Mouse (Mus musculus) lung, embryonic 15.5 days (tissue): ENCODE measurements around the gene Parva. TPM values are rescaled to one million over a fixed set of nuclear protein-coding genes. Genes with fewer than 3 reads are reported as not detected.
A peak's percentile ranks its signal among the peaks of the same experiment; 100 is the strongest.

ENCODE experiments used
- ATAC-seq: fragments of 200-750 bp; cut with Nextera tagmentation; 2 replicates; pipeline ENCODE4 v1.8.0; 2017; ENCODE audit warnings: moderate number of reproducible peaks, borderline replicate concordance; ENCODE audit not compliant: low FRiP score, low TSS enrichment; ENCODE audit errors: extremely low read depth
- H3K27ac ChIP-seq: fragments of 300-500 bp; sonication (generic); 2 replicates; pipeline ENCODE4 v1.5.1; 2015; ENCODE audit warnings: moderate library complexity, mild to moderate bottlenecking, inconsistent platforms
- H3K27me3 ChIP-seq: fragments of 300-500 bp; sonication (generic); 2 replicates; pipeline ENCODE4 v1.6.1; 2015; ENCODE audit warnings: inconsistent platforms
- H3K36me3 ChIP-seq: fragments of 300-500 bp; sonication (generic); 2 replicates; pipeline ENCODE4 v1.6.1; 2015; ENCODE audit warnings: inconsistent platforms
- H3K4me1 ChIP-seq: fragments of 300-500 bp; sonication (generic); 2 replicates; pipeline ENCODE4 v1.6.1; 2015; ENCODE audit warnings: inconsistent platforms
- H3K4me2 ChIP-seq: fragments of 300-500 bp; sonication (generic); 2 replicates; pipeline ENCODE4 v1.6.1; 2015; ENCODE audit warnings: inconsistent platforms, mild to moderate bottlenecking, moderate library complexity
- H3K4me3 ChIP-seq: fragments of 300-500 bp; sonication (generic); 2 replicates; pipeline ENCODE4 v1.5.1; 2015; ENCODE audit warnings: mild to moderate bottlenecking, inconsistent platforms
- H3K9ac ChIP-seq: fragments of 300-500 bp; sonication (generic); 2 replicates; pipeline ENCODE4 v1.6.1; 2015; ENCODE audit warnings: inconsistent platforms
- H3K9me3 ChIP-seq: fragments of 300-500 bp; sonication (generic); 2 replicates; pipeline ENCODE4 v1.6.1; 2016; ENCODE audit warnings: inconsistent platforms
- WGBS: fragments of 180-500 bp; shearing (Covaris S2); methylation state at CpG from one replicate; pipeline ENCODE4 v1.1.7; 2015; 5-methylcytosine and 5-hydroxymethylcytosine counted together
- polyA plus RNA-seq: library from polyadenylated mRNA; unstranded; fragments of >200 nt; fragmentation: Nextera tagmentation; extraction: Ambion mirVana; gene quantifications from 2 replicates; pipeline ENCODE4 v1.2.1, GENCODE M21; 2015

Parva gene
- polyA plus RNA-seq, 1 experiment from 2014 or later = 109 TPM

DNA sequence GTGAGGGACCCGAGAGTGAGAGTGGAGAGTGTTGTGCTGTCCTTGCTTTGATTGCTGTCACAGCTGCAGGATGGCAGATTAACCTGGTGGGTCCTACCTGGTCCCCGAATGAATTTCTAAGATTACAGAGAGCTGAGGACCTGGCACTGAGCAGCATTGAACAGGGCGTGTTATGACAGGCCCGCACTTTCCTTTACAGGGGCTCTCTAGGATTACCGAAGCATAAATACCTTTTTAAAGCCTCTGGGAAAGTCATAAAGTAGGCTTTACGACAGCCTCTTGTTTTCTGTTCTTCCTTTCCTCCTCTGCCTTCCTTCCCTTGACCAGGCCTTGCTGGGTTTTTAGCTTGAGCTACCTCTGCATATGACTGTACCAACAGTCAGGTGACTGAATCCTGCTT lies 76.1 kb downstream of the Parva start:
- peaks cover 48% of the 10 kb centered on the region for H3K4me1 ChIP-seq
- H3K4me2 ChIP-seq = no peak overlapping the region
- no peaks in the 10 kb centered on the region for H3K9me3 ChIP-seq
- H3K27ac ChIP-seq = peak overlapping the region; percentile 76
- H3K4me3 ChIP-seq = no peak overlapping the region
- no peaks in the 10 kb centered on the region for H3K36me3 ChIP-seq
- 0 out of 2 replicates have a peak overlapping the region, but pooled peaks have one; percentile 14 for H3K9ac ChIP-seq
- WGBS = 68% methylated on average over 6 of the region's 6 CpGs
- no peaks in the 10 kb centered on the region for H3K27me3 ChIP-seq
- ATAC-seq = no peak

DNA sequence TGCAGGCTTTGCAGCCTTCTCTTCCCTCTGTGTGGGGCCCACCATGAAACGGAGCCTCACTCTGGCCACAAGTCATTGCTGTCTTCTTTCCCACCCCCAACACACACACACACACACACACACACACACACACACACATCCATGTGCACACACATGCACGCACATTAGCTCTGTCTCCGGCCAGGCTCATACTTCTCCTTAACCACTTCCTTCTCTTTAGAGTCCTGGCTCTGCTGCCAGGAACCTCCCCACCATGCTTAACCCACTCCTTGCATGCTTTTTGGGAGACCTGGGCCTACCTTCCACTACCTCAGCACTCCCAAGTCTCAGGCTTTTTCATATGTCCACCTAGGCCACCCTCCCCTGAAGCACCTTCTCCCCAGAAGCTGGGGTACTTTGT lies 76.6 kb downstream of the Parva start:
- H3K27ac ChIP-seq = peak overlapping the region; percentile 76; the same call in 1 of the 2 replicates
- no peaks in the 10 kb centered on the region for H3K27me3 ChIP-seq
- no peak overlapping the region for H3K4me2 ChIP-seq
- no peak overlapping the region for H3K9ac ChIP-seq
- 61% methylated on average over 3 of the region's 3 CpGs for WGBS
- H3K4me1 ChIP-seq = peaks cover 48% of the 10 kb centered on the region
- no peak for ATAC-seq
- no peaks in the 10 kb centered on the region for H3K36me3 ChIP-seq
- no peaks in the 10 kb centered on the region for H3K9me3 ChIP-seq
- H3K4me3 ChIP-seq = no peak overlapping the region

DNA sequence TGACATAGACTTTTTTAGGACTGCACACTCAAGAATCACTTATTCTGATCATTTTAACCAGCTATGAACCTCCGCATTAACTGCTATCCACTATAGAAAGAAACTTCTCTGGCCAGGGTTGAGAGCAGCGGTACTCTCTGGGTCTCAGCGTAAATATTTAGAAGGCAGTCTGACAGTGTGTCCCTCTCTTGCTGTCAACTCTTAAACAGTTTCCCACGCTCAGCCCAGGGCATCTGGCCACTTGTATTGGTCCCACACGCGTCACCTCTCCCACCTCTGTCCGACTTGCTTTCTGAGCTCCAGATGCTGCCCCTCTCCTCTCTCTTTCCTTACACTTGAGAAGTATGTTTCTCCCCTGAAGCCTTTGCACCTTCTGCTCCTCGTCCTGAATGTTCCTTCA lies 81.8 kb downstream of the Parva start:
- ATAC-seq = peak; percentile 20; the same call in 1 of the 2 replicates
- 47% methylated on average over 8 of the region's 8 CpGs for WGBS
- H3K36me3 ChIP-seq = no peaks in the 10 kb centered on the region
- no peak overlapping the region for H3K4me3 ChIP-seq
- no peaks in the 10 kb centered on the region for H3K27me3 ChIP-seq
- no peaks in the 10 kb centered on the region for H3K9me3 ChIP-seq
- H3K9ac ChIP-seq = no peak overlapping the region
- H3K4me2 ChIP-seq = no peak overlapping the region
- peaks cover 40% of the 10 kb centered on the region for H3K4me1 ChIP-seq
- H3K27ac ChIP-seq = no peak overlapping the region

DNA sequence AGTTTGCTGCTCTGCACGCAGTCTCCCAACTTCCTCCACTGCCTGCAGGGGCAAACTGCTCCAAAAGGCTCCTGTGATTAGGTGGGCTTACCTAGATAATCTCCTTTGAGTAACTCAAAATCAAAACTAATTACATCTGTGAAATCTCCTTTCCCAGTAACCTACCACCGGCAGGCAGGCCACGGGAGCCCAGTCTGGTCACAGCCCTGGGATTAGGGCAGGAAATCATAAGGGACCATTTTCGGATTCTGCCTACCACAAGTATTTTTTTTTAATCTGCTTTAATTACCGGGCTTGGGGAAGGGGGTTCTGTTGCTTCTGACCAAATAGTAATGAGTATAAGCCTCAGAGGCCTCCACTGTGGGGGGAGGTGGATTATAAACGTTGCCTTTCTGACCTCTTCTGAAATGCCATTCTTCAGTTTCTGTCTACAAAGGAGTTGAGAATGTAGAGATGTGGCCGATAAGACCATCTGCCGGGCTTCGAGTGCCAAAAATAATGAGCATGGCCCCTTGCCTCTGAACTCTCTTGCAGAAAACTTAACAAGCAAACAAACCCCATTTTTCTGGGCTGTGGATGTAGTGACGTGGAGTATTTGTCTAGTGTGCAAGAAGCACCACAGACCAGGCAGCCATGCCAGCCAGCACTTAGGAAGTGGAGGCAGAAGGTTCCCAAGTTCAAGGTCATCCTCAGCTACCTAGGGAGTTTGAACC lies 83.2 kb downstream of the Parva start:
- H3K9ac ChIP-seq = no peak overlapping the region
- H3K27ac ChIP-seq = no peak overlapping the region
- ATAC-seq = no peak
- H3K4me1 ChIP-seq = peaks cover 40% of the 10 kb centered on the region
- H3K4me2 ChIP-seq = no peak overlapping the region
- H3K9me3 ChIP-seq = no peaks in the 10 kb centered on the region
- H3K27me3 ChIP-seq = no peaks in the 10 kb centered on the region
- WGBS = 29% methylated on average over 10 of the region's 10 CpGs
- no peak overlapping the region for H3K4me3 ChIP-seq
- no peaks in the 10 kb centered on the region for H3K36me3 ChIP-seq

DNA sequence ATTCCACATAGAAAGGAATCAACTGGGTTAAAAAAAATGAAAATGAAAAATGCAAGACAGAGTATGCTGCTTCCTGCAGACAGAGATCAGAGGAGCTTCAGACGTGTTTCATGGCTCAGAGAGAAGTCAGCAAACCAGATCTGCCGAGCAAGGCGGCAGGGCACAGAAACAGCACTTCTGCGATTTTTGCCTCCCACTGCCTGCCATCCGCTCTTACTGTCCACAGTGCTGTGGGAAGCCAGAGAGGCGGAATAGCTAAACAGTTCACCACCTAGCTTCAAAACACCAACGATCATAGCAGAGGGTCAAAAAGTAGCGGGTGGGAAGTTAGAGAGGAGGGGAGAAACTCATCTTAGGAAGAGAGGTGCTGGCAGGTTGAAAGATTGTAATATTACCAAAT lies 84.0 kb downstream of the Parva start:
- Histone ChIP-seq H3K27ac (no peak overlapping the region), H3K9ac (no peak overlapping the region), H3K36me3 (no peaks in the 10 kb centered on the region), H3K4me1 (peaks cover 40% of the 10 kb centered on the region), H3K9me3 (no peaks in the 10 kb centered on the region), H3K4me2 (no peak overlapping the region), H3K4me3 (no peak overlapping the region), H3K27me3 (no peaks in the 10 kb centered on the region)
- ATAC-seq = no peak
- 46% methylated on average over 8 of the region's 8 CpGs for WGBS

DNA sequence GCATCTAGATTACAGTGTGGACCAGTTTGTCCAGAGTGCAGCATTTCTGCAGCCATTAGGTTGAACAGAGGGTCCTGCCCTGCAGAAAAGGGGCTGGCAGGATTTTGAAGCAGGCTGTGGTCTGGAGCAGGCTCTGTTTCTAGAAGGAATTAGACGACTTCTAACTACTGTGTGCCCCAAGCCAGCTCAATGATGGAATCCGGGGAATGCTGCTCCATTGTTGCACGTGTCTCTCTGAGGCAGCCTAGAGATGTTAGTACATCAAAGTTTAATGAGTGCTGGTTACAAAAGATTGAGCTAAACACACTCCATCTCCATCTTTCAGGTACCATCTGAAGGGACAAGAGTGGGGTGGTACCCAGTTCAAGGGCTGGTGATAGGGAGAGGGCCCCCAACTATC lies 85.0 kb downstream of the Parva start:
- no peaks in the 10 kb centered on the region for H3K36me3 ChIP-seq
- no peak overlapping the region for H3K27ac ChIP-seq
- no peak for ATAC-seq
- no peak overlapping the region for H3K9ac ChIP-seq
- H3K9me3 ChIP-seq = no peaks in the 10 kb centered on the region
- peaks cover 40% of the 10 kb centered on the region for H3K4me1 ChIP-seq
- no peaks in the 10 kb centered on the region for H3K27me3 ChIP-seq
- WGBS = 37% methylated on average over 3 of the region's 3 CpGs
- H3K4me2 ChIP-seq = no peak overlapping the region
- H3K4me3 ChIP-seq = no peak overlapping the region

DNA sequence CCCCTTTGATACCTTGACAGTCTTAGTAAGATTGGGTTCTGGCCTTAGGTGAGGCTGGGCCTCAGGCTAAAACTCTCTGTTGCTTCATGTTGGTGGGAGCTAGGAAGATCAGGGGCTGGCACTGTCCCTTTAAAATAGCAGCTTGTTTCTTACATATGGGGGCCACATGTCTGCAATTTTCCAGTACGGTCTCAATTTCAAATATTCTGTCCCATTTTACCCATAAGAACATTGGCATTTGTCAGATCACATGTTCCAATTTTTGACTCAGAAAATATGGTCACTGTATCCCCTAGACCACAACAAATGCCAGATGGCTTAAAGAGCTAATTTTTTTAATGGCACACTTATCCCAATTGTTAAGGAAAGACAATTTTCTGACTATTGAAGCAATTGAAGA lies 85.6 kb downstream of the Parva start:
- peaks cover 40% of the 10 kb centered on the region for H3K4me1 ChIP-seq
- WGBS = 86% methylated on average over 1 of the region's 1 CpGs
- no peaks in the 10 kb centered on the region for H3K36me3 ChIP-seq
- H3K9ac ChIP-seq = no peak overlapping the region
- no peaks in the 10 kb centered on the region for H3K9me3 ChIP-seq
- ATAC-seq = no peak
- H3K27ac ChIP-seq = no peak overlapping the region
- no peak overlapping the region for H3K4me3 ChIP-seq
- H3K4me2 ChIP-seq = no peak overlapping the region
- H3K27me3 ChIP-seq = no peaks in the 10 kb centered on the region

DNA sequence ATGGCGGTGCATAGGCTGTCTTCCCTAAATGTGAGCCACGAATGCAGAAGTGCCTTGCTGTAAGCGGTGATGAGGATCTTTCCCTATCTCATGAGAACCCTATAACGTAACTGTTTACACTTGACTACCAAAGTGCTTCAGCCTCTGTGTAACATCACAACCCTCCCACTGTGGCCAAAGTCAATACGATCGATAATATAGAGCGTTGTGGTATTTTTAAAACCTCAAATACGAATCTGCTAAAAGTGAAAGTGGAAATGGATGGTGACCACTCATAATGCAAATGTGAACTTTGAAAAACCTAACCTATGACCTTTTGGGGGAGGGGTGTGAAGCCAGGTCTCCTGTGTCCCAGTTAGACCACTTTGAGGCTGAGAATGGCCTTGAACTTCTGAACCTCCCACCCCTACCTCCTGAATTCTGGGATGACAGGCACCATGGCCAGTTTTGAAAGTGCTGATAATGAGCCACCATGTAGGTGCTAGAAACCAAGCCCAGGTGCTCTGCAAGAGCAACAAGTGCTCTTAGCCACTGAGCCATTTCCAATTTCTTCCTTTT lies 87.4 kb downstream of the Parva start:
- Histone ChIP-seq H3K36me3 (no peaks in the 10 kb centered on the region), H3K27ac (no peak overlapping the region), H3K4me2 (no peak overlapping the region), H3K27me3 (no peaks in the 10 kb centered on the region), H3K9me3 (no peaks in the 10 kb centered on the region), H3K9ac (no peak overlapping the region), H3K4me3 (no peak overlapping the region), H3K4me1 (peaks cover 28% of the 10 kb centered on the region)
- ATAC-seq = no peak
- WGBS = 86% methylated on average over 8 of the region's 8 CpGs

DNA sequence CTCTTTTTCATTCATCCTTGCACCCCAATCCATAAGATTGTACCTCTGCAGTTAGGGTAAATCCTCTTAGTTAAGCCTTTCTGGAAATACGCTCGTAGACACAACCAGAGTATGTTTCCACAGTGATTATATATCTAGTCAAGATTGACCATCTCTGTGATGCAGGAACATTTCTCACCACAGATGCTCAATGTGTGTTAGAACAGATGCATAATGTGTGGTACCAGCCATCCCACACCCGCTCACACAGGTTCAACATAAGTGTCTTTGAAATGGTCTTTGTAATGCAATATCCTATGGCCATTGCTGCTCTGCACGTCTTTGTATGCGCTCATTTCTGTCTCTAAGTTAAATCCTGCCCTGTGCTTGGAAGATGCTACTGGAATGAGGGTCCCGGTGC lies 98.2 kb downstream of the Parva start:
- no peak overlapping the region for H3K4me2 ChIP-seq
- H3K9ac ChIP-seq = no peak overlapping the region
- no peak for ATAC-seq
- H3K36me3 ChIP-seq = no peaks in the 10 kb centered on the region
- H3K4me1 ChIP-seq = peaks cover 20% of the 10 kb centered on the region
- H3K27me3 ChIP-seq = no peaks in the 10 kb centered on the region
- no peaks in the 10 kb centered on the region for H3K9me3 ChIP-seq
- WGBS = 97% methylated on average over 6 of the region's 6 CpGs
- no peak overlapping the region for H3K27ac ChIP-seq
- H3K4me3 ChIP-seq = no peak overlapping the region

DNA sequence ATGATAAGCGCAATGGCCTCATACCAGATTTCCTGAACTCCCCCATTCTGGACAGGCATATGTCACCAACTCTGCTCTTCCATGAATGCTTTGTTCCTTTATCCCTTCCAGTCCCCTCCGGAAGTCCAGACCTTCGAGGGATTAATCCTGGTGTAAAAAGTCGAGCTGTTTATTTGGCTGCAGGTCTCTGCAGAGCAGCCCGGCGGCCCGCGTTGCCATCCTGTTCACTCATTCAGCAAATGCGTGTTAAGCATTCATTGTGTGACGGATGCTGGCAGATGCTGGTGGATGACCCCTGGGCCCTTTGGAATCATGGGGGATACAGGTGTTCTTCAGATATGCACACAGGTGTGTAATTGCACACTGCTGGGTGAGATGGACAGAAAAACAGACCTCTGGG lies 98.9 kb downstream of the Parva start:
- Histone ChIP-seq H3K27me3 (no peaks in the 10 kb centered on the region), H3K9me3 (no peaks in the 10 kb centered on the region), H3K4me1 (peaks cover 20% of the 10 kb centered on the region), H3K27ac (no peak overlapping the region), H3K4me2 (no peak overlapping the region), H3K9ac (no peak overlapping the region), H3K36me3 (no peaks in the 10 kb centered on the region), H3K4me3 (no peak overlapping the region)
- WGBS = 81% methylated on average over 10 of the region's 10 CpGs
- no peak for ATAC-seq

DNA sequence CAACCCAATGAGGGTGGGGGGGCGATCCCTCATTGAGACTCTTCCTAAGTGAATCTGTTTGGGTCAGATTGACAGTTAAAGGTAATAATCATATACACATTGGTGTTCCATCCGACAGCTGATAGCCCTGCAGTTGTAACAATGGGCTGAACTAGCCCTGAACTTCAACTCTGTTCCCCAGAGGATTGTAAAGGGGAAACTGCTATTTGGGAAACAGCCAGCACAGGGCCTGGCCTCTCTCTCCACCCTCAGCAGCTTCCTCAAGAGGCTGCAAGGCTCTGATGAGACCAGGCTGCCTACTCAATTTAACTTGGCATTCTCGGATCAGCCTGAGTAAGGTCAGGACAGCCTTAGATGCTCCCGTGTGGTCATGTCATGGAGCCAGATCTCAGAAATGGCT lies 99.9 kb downstream of the Parva start:
- Histone ChIP-seq H3K4me3 (no peak overlapping the region), H3K4me1 (peaks cover 20% of the 10 kb centered on the region), H3K9me3 (no peaks in the 10 kb centered on the region), H3K9ac (no peak overlapping the region), H3K36me3 (no peaks in the 10 kb centered on the region), H3K27me3 (no peaks in the 10 kb centered on the region), H3K27ac (no peak overlapping the region), H3K4me2 (no peak overlapping the region)
- 65% methylated on average over 4 of the region's 4 CpGs for WGBS
- ATAC-seq = no peak

DNA sequence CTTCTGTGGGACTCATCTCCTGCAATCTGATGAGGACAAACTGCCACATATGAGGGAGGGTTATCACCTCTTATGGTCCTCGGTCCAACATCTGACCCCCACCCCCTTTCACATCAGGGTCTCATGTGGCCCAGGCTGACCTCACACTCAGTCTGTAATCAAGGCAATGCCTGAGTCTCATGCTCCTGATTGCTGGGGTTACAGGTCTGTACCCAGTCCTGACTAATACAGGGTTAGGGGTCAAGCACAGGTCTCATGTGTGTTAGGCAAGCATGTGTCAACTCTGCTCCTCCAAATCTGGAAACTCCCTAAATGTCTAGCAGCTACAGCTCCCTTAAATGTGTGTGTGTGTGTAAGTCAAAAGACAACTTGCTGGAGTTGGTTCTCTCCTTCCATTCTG lies 100.8 kb downstream of the Parva start:
- 86% methylated on average over 1 of the region's 1 CpGs for WGBS
- Histone ChIP-seq H3K27ac (peak overlapping the region; percentile 25; the same call in 1 of the 2 replicates), H3K9ac (no peak overlapping the region), H3K4me3 (no peak overlapping the region), H3K4me2 (no peak overlapping the region), H3K4me1 (peaks cover 20% of the 10 kb centered on the region), H3K27me3 (no peaks in the 10 kb centered on the region), H3K9me3 (no peaks in the 10 kb centered on the region), H3K36me3 (no peaks in the 10 kb centered on the region)
- ATAC-seq = peak; percentile 23; the same call in 1 of the 2 replicates
